Mouse (Mus musculus): ENCODE results near the gene Uvssa. TPM values are rescaled to one million over a fixed set of nuclear protein-coding genes. Genes with fewer than 3 reads are reported as not detected.
A peak's percentile ranks its signal among the peaks of the same experiment; 100 is the strongest.

Gene Uvssa
- total RNA-seq (2014; fragmentation: Nextera tagmentation): 21.5 and 23.9 TPM in 2 replicates
- 7.1 and 7.5 TPM in 2 replicates for total RNA-seq (2017)
- 1.4 and 1.9 TPM in 2 replicates for polyA plus RNA-seq (2012)

DNA sequence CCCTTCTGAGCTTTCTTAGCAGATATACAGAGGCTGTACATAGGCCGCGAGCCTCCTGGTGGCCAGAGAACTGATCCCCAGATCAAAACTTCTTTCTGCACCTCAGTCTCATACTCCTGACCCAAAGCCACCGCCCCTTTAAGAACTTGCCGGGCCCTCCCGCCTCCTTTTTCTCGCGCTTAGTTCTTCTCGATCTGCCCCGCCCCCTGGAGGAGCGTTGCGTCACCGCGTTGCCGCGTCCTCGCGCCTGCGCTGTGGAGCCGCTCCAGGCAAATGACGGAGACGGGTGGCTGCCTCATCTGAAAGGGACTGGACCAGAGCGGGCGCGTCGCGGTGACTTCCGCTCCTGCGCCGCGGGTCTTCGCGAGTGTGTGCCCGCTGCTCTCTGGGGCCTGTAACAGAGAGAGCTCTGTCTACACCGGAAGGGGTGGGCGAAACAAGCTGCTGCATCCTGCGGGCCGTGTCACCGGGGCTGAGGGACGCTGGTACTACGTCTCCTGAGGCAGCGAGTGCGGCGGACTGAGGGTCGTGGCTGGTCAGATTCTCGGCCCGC lies at the start of gene Uvssa:
Uvssa (plus strand) TSS at position 248 of the 553 bp plus-strand sequence.
- Histone ChIP-seq H3K4me1 (ENCODE audit: insufficient read depth, low read depth, low read length) (peaks cover 14% of the 10 kb centered on the region), H3K9me3 (replicated peaks) (no peaks in the 10 kb centered on the region), H3K27me3 (ENCODE audit: insufficient read depth, low read length) (no peaks in the 10 kb centered on the region), H3K36me3 (replicated peaks) (peaks cover 46% of the 10 kb centered on the region), H3K4me3 (ENCODE audit: low read depth, low read length) (peak within 1 kb of the TSS; percentile 83)
- DNase-seq (ENCODE audit: low spot score) (peak; percentile 97), ATAC-seq (ENCODE audit: extremely low read depth, insufficient number of reproducible peaks, low FRiP score, poor library complexity, severe bottlenecking) (peak; percentile 86)
- no peak for TF ChIP-seq CTCF (IDR thresholded peaks at IDR 0.05; ENCODE audit: low read depth, low read length)
- TF ChIP-seq GATA2 (IDR thresholded peaks at IDR 0.05; ENCODE audit: borderline replicate concordance, low read depth, low read length): no peak
- no peak for TF ChIP-seq POLR2AphosphoS5 (IDR thresholded peaks at IDR 0.05; ENCODE audit: insufficient replicate concordance, low read depth, low read length)
- TF ChIP-seq GATA1 (IDR thresholded peaks at IDR 0.05; ENCODE audit: borderline replicate concordance, low read length): no peak
- no peak for TF ChIP-seq TAL1 (conservative IDR thresholded peaks at IDR 0.05; ENCODE audit: low read depth, low read length)

DNA sequence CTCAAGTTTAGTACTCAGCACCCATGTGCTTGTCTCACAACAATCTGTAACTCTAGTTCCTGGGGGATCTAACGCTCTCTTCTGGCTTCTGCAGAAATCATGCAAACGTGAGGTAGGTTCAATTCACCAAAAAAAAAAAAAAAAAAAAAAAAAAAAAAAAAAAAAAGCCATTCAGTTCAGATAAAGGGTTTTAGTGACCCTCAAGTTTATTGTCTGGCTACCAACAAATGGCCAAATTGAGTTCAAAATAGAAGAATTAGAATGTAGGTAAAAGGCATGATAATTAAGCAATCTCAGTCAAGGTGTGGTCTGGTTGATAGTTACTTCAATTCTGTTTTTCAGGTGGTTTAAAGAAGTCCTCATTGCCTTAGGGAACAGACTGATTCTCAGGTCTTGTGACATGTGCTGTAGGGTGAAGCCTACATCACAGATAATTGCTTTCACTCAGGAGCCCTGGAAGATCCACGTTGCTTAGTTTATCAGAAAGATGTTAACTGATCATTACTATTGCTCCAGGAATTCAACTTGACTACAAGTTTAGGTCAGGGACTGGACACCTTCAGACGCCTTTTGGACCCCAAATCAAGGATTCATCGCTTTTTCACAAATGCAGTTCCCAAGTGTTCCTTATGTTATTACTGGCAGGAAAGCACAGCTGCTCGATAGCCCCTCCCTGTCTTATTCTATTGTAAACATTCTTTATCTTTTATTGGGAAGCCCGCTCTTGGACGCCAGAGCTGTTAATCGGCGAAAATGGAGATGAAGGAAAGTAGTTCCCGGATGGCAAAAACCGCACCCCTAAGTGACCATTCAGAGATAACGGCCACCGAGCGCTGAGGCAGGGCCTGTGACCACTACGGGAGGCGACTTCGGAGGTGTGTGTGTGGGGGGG lies 43.7 kb upstream of the Uvssa start:
- Histone ChIP-seq H3K36me3 (replicated peaks) (peaks cover 29% of the 10 kb centered on the region), H3K4me3 (ENCODE audit: low read depth, low read length) (peak overlapping the region; percentile 93), H3K9me3 (replicated peaks) (peaks cover 14% of the 10 kb centered on the region), H3K27me3 (ENCODE audit: insufficient read depth, low read length) (no peaks in the 10 kb centered on the region), H3K4me1 (ENCODE audit: insufficient read depth, low read depth, low read length) (peaks cover 35% of the 10 kb centered on the region)
- ATAC-seq (ENCODE audit: extremely low read depth, insufficient number of reproducible peaks, low FRiP score, poor library complexity, severe bottlenecking): no peak
- TF ChIP-seq GATA1 (IDR thresholded peaks at IDR 0.05; ENCODE audit: borderline replicate concordance, low read length) (no peak), POLR2AphosphoS5 (IDR thresholded peaks at IDR 0.05; ENCODE audit: insufficient replicate concordance, low read depth, low read length) (no peak), TAL1 (conservative IDR thresholded peaks at IDR 0.05; ENCODE audit: low read depth, low read length) (no peak), GATA2 (IDR thresholded peaks at IDR 0.05; ENCODE audit: borderline replicate concordance, low read depth, low read length) (no peak), CTCF (IDR thresholded peaks at IDR 0.05; ENCODE audit: low read depth, low read length) (no peak)
- DNase-seq (ENCODE audit: low spot score): peak; percentile 18

DNA sequence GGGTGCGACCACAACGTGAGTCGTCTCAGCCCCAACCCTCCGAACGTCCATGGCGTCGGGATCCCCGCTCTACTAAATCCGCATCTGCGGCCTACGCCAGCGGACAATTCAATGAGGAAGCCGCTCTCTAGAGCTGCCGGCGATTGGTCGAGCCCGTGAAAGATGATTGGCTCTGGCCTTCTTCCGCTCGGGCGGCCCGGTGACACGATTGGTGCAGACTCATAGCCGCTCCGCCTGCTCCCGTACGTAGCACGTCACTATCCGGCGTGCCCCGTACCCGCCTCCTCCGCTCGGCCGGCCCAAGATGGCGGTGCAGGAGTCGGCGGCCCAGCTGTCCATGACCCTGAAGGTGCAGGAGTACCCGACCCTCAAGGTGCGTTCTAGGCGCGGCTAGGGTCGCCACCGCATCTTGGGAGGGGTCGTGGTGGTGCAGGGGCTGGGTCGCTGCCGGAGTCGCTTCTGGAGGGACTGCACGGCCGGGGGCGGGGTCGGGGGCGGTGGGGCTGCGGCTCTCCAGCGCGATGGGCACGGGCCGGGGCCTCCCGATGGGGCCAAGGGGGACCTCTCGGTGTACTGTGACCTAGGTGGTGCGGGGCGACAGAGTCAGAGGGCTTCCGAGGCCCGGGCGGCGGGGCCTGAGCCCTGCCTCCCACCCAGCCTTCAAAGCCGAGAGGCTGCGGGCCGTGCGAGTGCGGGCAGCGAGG lies 42.9 kb upstream of the Uvssa start, which contains the start of gene Maea:
Maea (plus strand) TSS at position 237 of the 704 bp plus-strand sequence.
- Histone ChIP-seq H3K9me3 (replicated peaks) (peaks cover 14% of the 10 kb centered on the region), H3K36me3 (replicated peaks) (peaks cover 36% of the 10 kb centered on the region), H3K27me3 (ENCODE audit: insufficient read depth, low read length) (no peaks in the 10 kb centered on the region), H3K4me1 (ENCODE audit: insufficient read depth, low read depth, low read length) (peaks cover 37% of the 10 kb centered on the region), H3K4me3 (ENCODE audit: low read depth, low read length) (peak within 1 kb of the TSS; percentile 93)
- DNase-seq (ENCODE audit: low spot score) (peak; percentile 96), ATAC-seq (ENCODE audit: extremely low read depth, insufficient number of reproducible peaks, low FRiP score, poor library complexity, severe bottlenecking) (peak; percentile 99)
- TF ChIP-seq GATA2 (IDR thresholded peaks at IDR 0.05; ENCODE audit: borderline replicate concordance, low read depth, low read length) (no peak), POLR2AphosphoS5 (IDR thresholded peaks at IDR 0.05; ENCODE audit: insufficient replicate concordance, low read depth, low read length) (peak; percentile 67; the same call in 1 of the 2 replicates)

DNA sequence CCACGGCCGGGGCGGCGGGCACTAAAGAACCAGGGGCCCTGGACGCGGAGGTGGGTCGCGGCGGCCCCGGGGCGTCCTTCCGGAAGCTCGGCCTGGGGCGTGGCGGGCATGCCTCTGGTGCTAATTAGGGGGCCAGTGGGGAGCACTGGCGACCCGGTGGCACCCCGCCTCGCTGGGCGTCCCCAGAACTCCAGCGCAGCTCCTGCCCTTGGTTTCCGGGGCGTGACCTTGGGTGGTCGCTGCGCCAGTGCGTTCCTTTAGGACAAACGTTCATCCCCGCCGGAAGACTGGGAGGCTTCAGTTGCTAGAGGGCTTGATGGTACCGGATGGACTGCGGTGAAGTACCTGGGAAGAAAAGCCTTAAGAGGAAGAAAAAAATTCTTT lies 42.4 kb upstream of the Uvssa start:
- peak overlapping the region; percentile 93 for H3K4me3 ChIP-seq (ENCODE audit: low read depth, low read length)
- peaks cover 41% of the 10 kb centered on the region for H3K36me3 ChIP-seq (replicated peaks)
- no peaks in the 10 kb centered on the region for H3K27me3 ChIP-seq (ENCODE audit: insufficient read depth, low read length)
- peak; percentile 56 for DNase-seq (ENCODE audit: low spot score)
- peaks cover 41% of the 10 kb centered on the region for H3K4me1 ChIP-seq (ENCODE audit: insufficient read depth, low read depth, low read length)
- ATAC-seq (ENCODE audit: extremely low read depth, insufficient number of reproducible peaks, low FRiP score, poor library complexity, severe bottlenecking): peak; percentile 46
- peaks cover 14% of the 10 kb centered on the region for H3K9me3 ChIP-seq (replicated peaks)
- TF ChIP-seq GATA2 (IDR thresholded peaks at IDR 0.05; ENCODE audit: borderline replicate concordance, low read depth, low read length) (no peak), TAL1 (conservative IDR thresholded peaks at IDR 0.05; ENCODE audit: low read depth, low read length) (no peak), GATA1 (IDR thresholded peaks at IDR 0.05; ENCODE audit: borderline replicate concordance, low read length) (no peak), POLR2AphosphoS5 (IDR thresholded peaks at IDR 0.05; ENCODE audit: insufficient replicate concordance, low read depth, low read length) (no peak), CTCF (IDR thresholded peaks at IDR 0.05; ENCODE audit: low read depth, low read length) (no peak)

GRCm38 (mm10) chr5:33337206-33337605 lies 41.1 kb upstream of the Uvssa start:
- ATAC-seq (ENCODE audit: extremely low read depth, insufficient number of reproducible peaks, low FRiP score, poor library complexity, severe bottlenecking) (no peak), DNase-seq (ENCODE audit: low spot score) (no peak)
- Histone ChIP-seq H3K27me3 (ENCODE audit: insufficient read depth, low read length) (no peaks in the 10 kb centered on the region), H3K4me1 (ENCODE audit: insufficient read depth, low read depth, low read length) (peaks cover 47% of the 10 kb centered on the region), H3K9me3 (replicated peaks) (peaks cover 14% of the 10 kb centered on the region), H3K36me3 (replicated peaks) (peaks cover 51% of the 10 kb centered on the region), H3K4me3 (ENCODE audit: low read depth, low read length) (no peak overlapping the region; the same call in 1 of the 2 replicates)
- TF ChIP-seq GATA2 (IDR thresholded peaks at IDR 0.05; ENCODE audit: borderline replicate concordance, low read depth, low read length) (no peak), GATA1 (IDR thresholded peaks at IDR 0.05; ENCODE audit: borderline replicate concordance, low read length) (no peak), POLR2AphosphoS5 (IDR thresholded peaks at IDR 0.05; ENCODE audit: insufficient replicate concordance, low read depth, low read length) (no peak), TAL1 (conservative IDR thresholded peaks at IDR 0.05; ENCODE audit: low read depth, low read length) (no peak), CTCF (IDR thresholded peaks at IDR 0.05; ENCODE audit: low read depth, low read length) (no peak)
